Mouse (Mus musculus): ENCODE results near the gene Chil4. TPM values are rescaled to one million over a fixed set of nuclear protein-coding genes. Genes with fewer than 3 reads are reported as not detected.
"Not testable (repeated sequence)": the region's sequence is repeated elsewhere in the genome, so short reads cannot be mapped to it uniquely, and the experiment has no call there.

Gene Chil4
- total RNA-seq, 1 experiment: not detected

DNA sequence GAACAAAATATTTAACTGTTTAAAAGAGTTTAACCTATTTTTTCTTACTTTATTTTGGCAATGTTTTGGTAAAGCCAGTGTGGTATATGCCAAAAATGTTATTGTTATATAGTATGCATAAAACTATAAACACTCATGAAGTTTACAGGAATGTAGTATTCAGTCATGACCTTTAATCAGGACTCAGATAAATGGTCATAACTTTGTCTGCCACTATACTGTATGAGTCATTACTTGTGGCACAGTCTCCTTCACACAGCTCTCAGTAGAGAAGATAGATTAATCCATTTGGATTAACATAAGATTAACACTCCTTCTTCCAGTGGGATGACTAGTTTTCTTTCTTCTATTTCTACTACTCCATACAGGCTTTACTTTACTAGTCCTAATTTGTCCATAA is 23.0 kb downstream of the Chil4 start:
- DNase-seq (ENCODE audit: low read depth, low spot score): no peak

GRCm38 (mm10) chr3:106195486-106195885 is 23.8 kb downstream of the Chil4 start:
- no peak overlapping the region for H3K27ac ChIP-seq (ENCODE audit: insufficient read depth, low read depth, low read length, poor library complexity, severe bottlenecking)
- H3K4me3 ChIP-seq (ENCODE audit: insufficient read depth in 1 of 2, low read depth in 1 of 2, low read length in 2 of 2, poor library complexity in 1 of 2, severe bottlenecking in 1 of 2): no peak overlapping the region
- H3K9me3 ChIP-seq (ENCODE audit: control insufficient read depth, insufficient read depth, low read depth, low read length): no peaks in the 10 kb centered on the region
- no peak for TF ChIP-seq HCFC1 (IDR thresholded peaks at IDR 0.05; ENCODE audit: borderline replicate concordance, insufficient read depth, low read length)
- no peak for TF ChIP-seq MAFK (IDR thresholded peaks at IDR 0.05; ENCODE audit: insufficient read depth, low read depth, low read length)
- no peak for TF ChIP-seq ZNF384 (IDR thresholded peaks at IDR 0.05; ENCODE audit: low read depth, low read length)
- H3K9ac ChIP-seq (ENCODE audit: insufficient read depth, low read depth, low read length, poor library complexity, severe bottlenecking): no peak overlapping the region
- DNase-seq (ENCODE audit: low read depth, low spot score): no peak
- H3K36me3 ChIP-seq (ENCODE audit: control insufficient read depth, insufficient read depth, low read length, poor library complexity, severe bottlenecking): no peaks in the 10 kb centered on the region
- no peaks in the 10 kb centered on the region for H3K4me1 ChIP-seq (ENCODE audit: control insufficient read depth in 2 of 2, insufficient read depth in 2 of 2, low read length in 2 of 2, poor library complexity in 1 of 2)
- in situ Hi-C loops (cut with MboI; ENCODE audit: low sequenced_read_pairs in 2 of 2, unreplicated experiment in 2 of 2): no loop called here

More for the DNA sequence above, 23.0 kb downstream of the Chil4 start:
- TF ChIP-seq CHD2 (IDR thresholded peaks at IDR 0.05; ENCODE audit: low read depth, low read length) (no peak), HCFC1 (IDR thresholded peaks at IDR 0.05; ENCODE audit: borderline replicate concordance, insufficient read depth, low read length) (no peak), ZNF384 (IDR thresholded peaks at IDR 0.05; ENCODE audit: low read depth, low read length) (no peak), MAFK (IDR thresholded peaks at IDR 0.05; ENCODE audit: insufficient read depth, low read depth, low read length) (no peak), ZC3H11A (IDR thresholded peaks at IDR 0.05; ENCODE audit: borderline replicate concordance, low read depth, low read length) (no peak)
- Histone ChIP-seq H3K9ac (ENCODE audit: insufficient read depth, low read depth, low read length, poor library complexity, severe bottlenecking) (no peak overlapping the region), H3K4me1 (ENCODE audit: control insufficient read depth in 2 of 2, insufficient read depth in 2 of 2, low read length in 2 of 2, poor library complexity in 1 of 2) (no peaks in the 10 kb centered on the region), H3K4me3 (ENCODE audit: insufficient read depth in 1 of 2, low read depth in 1 of 2, low read length in 2 of 2, poor library complexity in 1 of 2, severe bottlenecking in 1 of 2) (no peak overlapping the region), H3K9me3 (ENCODE audit: control insufficient read depth, insufficient read depth, low read depth, low read length) (no peaks in the 10 kb centered on the region), H3K36me3 (ENCODE audit: control insufficient read depth, insufficient read depth, low read length, poor library complexity, severe bottlenecking) (no peaks in the 10 kb centered on the region), H3K27ac (ENCODE audit: insufficient read depth, low read depth, low read length, poor library complexity, severe bottlenecking) (no peak overlapping the region)
- in situ Hi-C loops (cut with MboI; ENCODE audit: low sequenced_read_pairs in 2 of 2, unreplicated experiment in 2 of 2): no loop called here

DNA sequence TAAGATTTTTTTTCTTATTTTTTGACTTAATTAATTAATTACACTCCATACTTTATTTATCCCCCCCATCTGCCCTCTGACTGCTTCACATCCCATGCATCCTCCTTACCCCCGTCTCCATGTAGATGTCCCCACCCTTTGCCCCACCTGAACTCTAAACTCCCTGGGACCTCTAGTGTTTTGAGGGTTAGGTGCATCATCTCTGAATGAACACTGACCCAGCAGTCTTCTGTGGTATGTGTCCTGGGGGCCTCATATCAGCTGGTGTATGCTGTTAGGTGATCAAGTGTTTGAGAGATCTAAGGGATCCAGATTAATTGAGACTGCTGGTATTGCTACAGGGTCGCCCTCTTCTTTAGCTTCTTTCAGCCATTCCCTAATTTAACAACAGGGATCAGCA is 31.3 kb downstream of the Chil4 start:
- H3K9ac ChIP-seq (ENCODE audit: insufficient read depth, low read depth, low read length, poor library complexity, severe bottlenecking): no peak overlapping the region
- TF ChIP-seq ZC3H11A (IDR thresholded peaks at IDR 0.05; ENCODE audit: borderline replicate concordance, low read depth, low read length) (no peak), MAFK (IDR thresholded peaks at IDR 0.05; ENCODE audit: insufficient read depth, low read depth, low read length) (no peak), ZNF384 (IDR thresholded peaks at IDR 0.05; ENCODE audit: low read depth, low read length) (no peak), HCFC1 (IDR thresholded peaks at IDR 0.05; ENCODE audit: borderline replicate concordance, insufficient read depth, low read length) (no peak), CHD2 (IDR thresholded peaks at IDR 0.05; ENCODE audit: low read depth, low read length) (no peak)
- peaks cover 2% of the 10 kb centered on the region; the same call in 1 of the 2 replicates for H3K9me3 ChIP-seq (ENCODE audit: control insufficient read depth, insufficient read depth, low read depth, low read length)
- no peak overlapping the region for H3K27ac ChIP-seq (ENCODE audit: insufficient read depth, low read depth, low read length, poor library complexity, severe bottlenecking)
- no peak overlapping the region for H3K4me3 ChIP-seq (ENCODE audit: insufficient read depth in 1 of 2, low read depth in 1 of 2, low read length in 2 of 2, poor library complexity in 1 of 2, severe bottlenecking in 1 of 2)
- H3K36me3 ChIP-seq (ENCODE audit: control insufficient read depth, insufficient read depth, low read length, poor library complexity, severe bottlenecking): no peaks in the 10 kb centered on the region
- in situ Hi-C loops (cut with MboI; ENCODE audit: low sequenced_read_pairs in 2 of 2, unreplicated experiment in 2 of 2): no loop called here
- no peaks in the 10 kb centered on the region for H3K4me1 ChIP-seq (ENCODE audit: control insufficient read depth in 2 of 2, insufficient read depth in 2 of 2, low read length in 2 of 2, poor library complexity in 1 of 2)
- no peak for DNase-seq (ENCODE audit: low read depth, low spot score)

- DNase-seq (ENCODE audit: low read depth, low spot score): no peak
- no peak overlapping the region for H3K27ac ChIP-seq (ENCODE audit: insufficient read depth, low read depth, low read length, poor library complexity, severe bottlenecking)
- no peaks in the 10 kb centered on the region; the same call in 1 of the 2 replicates for H3K9me3 ChIP-seq (ENCODE audit: control insufficient read depth, insufficient read depth, low read depth, low read length)
- in situ Hi-C loops (cut with MboI; ENCODE audit: low sequenced_read_pairs in 2 of 2, unreplicated experiment in 2 of 2): no loop called here
- no peaks in the 10 kb centered on the region for H3K36me3 ChIP-seq (ENCODE audit: control insufficient read depth, insufficient read depth, low read length, poor library complexity, severe bottlenecking)
- no peak overlapping the region for H3K4me3 ChIP-seq (ENCODE audit: insufficient read depth in 1 of 2, low read depth in 1 of 2, low read length in 2 of 2, poor library complexity in 1 of 2, severe bottlenecking in 1 of 2)
- H3K9ac ChIP-seq (ENCODE audit: insufficient read depth, low read depth, low read length, poor library complexity, severe bottlenecking): no peak overlapping the region
- H3K4me1 ChIP-seq (ENCODE audit: control insufficient read depth in 2 of 2, insufficient read depth in 2 of 2, low read length in 2 of 2, poor library complexity in 1 of 2): no peaks in the 10 kb centered on the region
- TF ChIP-seq CHD2 (IDR thresholded peaks at IDR 0.05; ENCODE audit: low read depth, low read length) (no peak), HCFC1 (IDR thresholded peaks at IDR 0.05; ENCODE audit: borderline replicate concordance, insufficient read depth, low read length) (no peak), ZNF384 (IDR thresholded peaks at IDR 0.05; ENCODE audit: low read depth, low read length) (no peak), ZC3H11A (IDR thresholded peaks at IDR 0.05; ENCODE audit: borderline replicate concordance, low read depth, low read length) (no peak), MAFK (IDR thresholded peaks at IDR 0.05; ENCODE audit: insufficient read depth, low read depth, low read length) (no peak)
Measured at GRCm38 (mm10) chr3:106177509-106178189, 41.7 kb downstream of the Chil4 start.

DNA sequence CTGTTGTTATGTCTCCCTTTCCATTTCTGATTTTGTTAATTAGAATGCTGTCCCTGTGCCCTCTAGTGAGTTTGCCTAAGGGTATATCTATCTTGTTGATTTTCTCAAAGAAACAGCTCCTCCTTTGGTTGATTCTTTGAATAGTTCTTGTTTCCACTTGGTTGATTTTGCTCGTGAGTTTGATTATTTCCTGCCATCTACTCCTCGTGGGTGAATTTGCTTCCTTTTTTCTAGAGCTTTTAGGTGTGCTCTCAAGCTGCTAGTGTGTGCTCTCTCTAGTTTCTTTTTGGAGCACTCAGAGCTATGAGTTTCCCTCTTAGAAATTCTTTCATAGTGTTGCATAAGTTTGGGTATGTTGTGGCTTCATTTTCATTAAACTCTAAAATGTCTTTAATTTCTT is 44.3 kb downstream of the Chil4 start:
- H3K9me3 ChIP-seq (ENCODE audit: control insufficient read depth, insufficient read depth, low read depth, low read length); H3K27ac ChIP-seq (ENCODE audit: insufficient read depth, low read depth, low read length, poor library complexity, severe bottlenecking); H3K4me3 ChIP-seq (ENCODE audit: insufficient read depth in 1 of 2, low read depth in 1 of 2, low read length in 2 of 2, poor library complexity in 1 of 2, severe bottlenecking in 1 of 2); H3K36me3 ChIP-seq (ENCODE audit: control insufficient read depth, insufficient read depth, low read length, poor library complexity, severe bottlenecking); H3K4me1 ChIP-seq (ENCODE audit: control insufficient read depth in 2 of 2, insufficient read depth in 2 of 2, low read length in 2 of 2, poor library complexity in 1 of 2); in situ Hi-C loops (cut with MboI; ENCODE audit: low sequenced_read_pairs in 2 of 2, unreplicated experiment in 2 of 2); DNase-seq (ENCODE audit: low read depth, low spot score); H3K9ac ChIP-seq (ENCODE audit: insufficient read depth, low read depth, low read length, poor library complexity, severe bottlenecking): not testable (repeated sequence)

- H3K9me3 ChIP-seq (ENCODE audit: control insufficient read depth, insufficient read depth, low read depth, low read length); H3K4me3 ChIP-seq (ENCODE audit: insufficient read depth in 1 of 2, low read depth in 1 of 2, low read length in 2 of 2, poor library complexity in 1 of 2, severe bottlenecking in 1 of 2); H3K9ac ChIP-seq (ENCODE audit: insufficient read depth, low read depth, low read length, poor library complexity, severe bottlenecking); in situ Hi-C loops (cut with MboI; ENCODE audit: low sequenced_read_pairs in 2 of 2, unreplicated experiment in 2 of 2); H3K4me1 ChIP-seq (ENCODE audit: control insufficient read depth in 2 of 2, insufficient read depth in 2 of 2, low read length in 2 of 2, poor library complexity in 1 of 2); DNase-seq (ENCODE audit: low read depth, low spot score); H3K36me3 ChIP-seq (ENCODE audit: control insufficient read depth, insufficient read depth, low read length, poor library complexity, severe bottlenecking); H3K27ac ChIP-seq (ENCODE audit: insufficient read depth, low read depth, low read length, poor library complexity, severe bottlenecking): not testable (repeated sequence)
Measured at GRCm38 (mm10) chr3:106172506-106172905, 46.8 kb downstream of the Chil4 start.
